Mouse (Mus musculus) brain, embryonic 14.5 days (tissue): Measurements from ENCODE around the gene Draxin.

Experiments used
- CTCF ChIP-seq: fragments of 200-500 bp; IDR thresholded peaks from 2 replicates; pipeline ENCODE4 v1.5.1; 2012; ENCODE audit warnings: inconsistent platforms, mild to moderate bottlenecking, moderate library complexity, borderline replicate concordance; ENCODE audit not compliant: insufficient read depth, insufficient read length; ENCODE audit errors: extremely low read depth
- POLR2A ChIP-seq: fragments of 200-500 bp; IDR thresholded peaks from 2 replicates; pipeline ENCODE4 v1.6.1; 2012; ENCODE audit warnings: mild to moderate bottlenecking, inconsistent platforms, borderline replicate concordance; ENCODE audit not compliant: poor library complexity, insufficient read depth, insufficient read length, severe bottlenecking; ENCODE audit errors: extremely low read depth

- TF ChIP-seq CTCF (no peak), POLR2A (no peak)
Measured at GRCm38 (mm10) chr4:148095081-148095480, 35.4 kb downstream of the Draxin start.
